Mouse (Mus musculus): ENCODE data around the gene Poln. TPM values are rescaled to one million over a fixed set of nuclear protein-coding genes. Genes with fewer than 3 reads are reported as not detected.
A peak's percentile ranks its signal among the peaks of the same experiment; 100 is the strongest.

Gene Poln
- polyA plus RNA-seq, 2 experiments = 1.3 to 1.7 TPM

- DNase-seq (ENCODE audit: low spot score) = peak; percentile 99
- Histone ChIP-seq H3K36me3 (ENCODE audit: control insufficient read depth, insufficient read depth, low read length) (peaks cover 28% of the 10 kb centered on the region), H3K4me1 (ENCODE audit: control insufficient read depth, insufficient read depth, low read length) (peaks cover 29% of the 10 kb centered on the region), H3K9ac (ENCODE audit: low read depth, low read length, severe bottlenecking) (peak within 1 kb of the TSS; percentile 83), H3K27me3 (ENCODE audit: control insufficient read depth, insufficient read depth, low read length) (no peaks in the 10 kb centered on the region), H3K4me2 (replicated peaks; ENCODE audit: low read depth, low read length, severe bottlenecking) (peak within 1 kb of the TSS; percentile 68), H3K9me3 (ENCODE audit: control insufficient read depth, low read length) (no peaks in the 10 kb centered on the region), H3K27ac (replicated peaks; ENCODE audit: low read depth, low read length) (peak within 1 kb of the TSS; percentile 92), H3K4me3 (replicated peaks; ENCODE audit: low read length) (peak within 1 kb of the TSS; percentile 96)
- TF ChIP-seq POLR2A (IDR thresholded peaks at IDR 0.05; ENCODE audit: borderline replicate concordance, extremely low read depth, insufficient read depth, insufficient read length) = peak; percentile 86; the same call in 1 of the 2 replicates
- peak; percentile 98 for ATAC-seq (ENCODE audit: low FRiP score, low read depth)
- under 1% methylated on average over 59 of the region's 60 CpGs for WGBS
Observed at GRCm38 (mm10) chr5:34187601-34188316, 18.5 kb upstream of the Poln start, which contains the start of gene Mxd4. Mxd4 (minus strand) TSS chr5:34187720.

DNA sequence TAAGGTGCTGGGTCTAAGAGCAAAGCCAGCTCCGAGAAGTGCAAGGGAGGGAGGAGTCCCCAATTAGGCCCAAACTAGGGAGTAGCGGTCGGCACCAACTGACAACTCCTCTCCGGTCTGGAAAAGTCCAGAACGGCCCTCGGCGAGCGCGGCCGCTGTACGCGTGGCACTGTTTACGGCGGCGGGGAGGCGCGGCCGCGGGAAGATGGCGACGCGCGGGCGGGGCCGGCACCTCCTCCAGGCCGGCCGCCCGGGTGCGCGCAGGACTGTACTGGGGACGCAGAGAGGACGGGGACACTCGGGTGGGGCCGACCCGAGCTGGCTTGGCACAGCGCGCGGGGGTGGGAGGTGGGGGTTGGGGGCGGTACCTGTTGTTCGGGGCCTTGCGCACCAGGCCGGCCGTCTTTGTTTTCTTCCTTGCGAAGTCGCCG, 17.7 kb upstream of the Poln start:
- ATAC-seq (ENCODE audit: low FRiP score, low read depth) = no peak
- H3K27ac ChIP-seq (replicated peaks; ENCODE audit: low read depth, low read length) = peak overlapping the region; percentile 92
- H3K36me3 ChIP-seq (ENCODE audit: control insufficient read depth, insufficient read depth, low read length) = peaks cover 35% of the 10 kb centered on the region
- H3K4me3 ChIP-seq (replicated peaks; ENCODE audit: low read length) = peak overlapping the region; percentile 96
- WGBS = 1% methylated on average over 35 of the region's 46 CpGs
- no peaks in the 10 kb centered on the region for H3K27me3 ChIP-seq (ENCODE audit: control insufficient read depth, insufficient read depth, low read length)
- no peaks in the 10 kb centered on the region for H3K9me3 ChIP-seq (ENCODE audit: control insufficient read depth, low read length)
- no peak for TF ChIP-seq POLR2A (IDR thresholded peaks at IDR 0.05; ENCODE audit: borderline replicate concordance, extremely low read depth, insufficient read depth, insufficient read length)
- DNase-seq (ENCODE audit: low spot score) = peak; percentile 19
- peak overlapping the region; percentile 68 for H3K4me2 ChIP-seq (replicated peaks; ENCODE audit: low read depth, low read length, severe bottlenecking)
- H3K9ac ChIP-seq (ENCODE audit: low read depth, low read length, severe bottlenecking) = peak overlapping the region; percentile 83
- H3K4me1 ChIP-seq (ENCODE audit: control insufficient read depth, insufficient read depth, low read length) = peaks cover 29% of the 10 kb centered on the region

GRCm38 (mm10) chr5:34186391-34186790, 17.1 kb upstream of the Poln start:
- peak overlapping the region; percentile 96 for H3K4me3 ChIP-seq (replicated peaks; ENCODE audit: low read length)
- H3K4me1 ChIP-seq (ENCODE audit: control insufficient read depth, insufficient read depth, low read length) = peaks cover 29% of the 10 kb centered on the region
- DNase-seq (ENCODE audit: low spot score) (no peak), ATAC-seq (ENCODE audit: low FRiP score, low read depth) (no peak)
- peaks cover 39% of the 10 kb centered on the region for H3K36me3 ChIP-seq (ENCODE audit: control insufficient read depth, insufficient read depth, low read length)
- peak overlapping the region; percentile 92; the same call in 1 of the 2 replicates for H3K27ac ChIP-seq (replicated peaks; ENCODE audit: low read depth, low read length)
- peak overlapping the region; percentile 83 for H3K9ac ChIP-seq (ENCODE audit: low read depth, low read length, severe bottlenecking)
- WGBS = 55% methylated on average over 2 of the region's 2 CpGs
- H3K27me3 ChIP-seq (ENCODE audit: control insufficient read depth, insufficient read depth, low read length) = no peaks in the 10 kb centered on the region
- peak overlapping the region; percentile 68 for H3K4me2 ChIP-seq (replicated peaks; ENCODE audit: low read depth, low read length, severe bottlenecking)
- TF ChIP-seq POLR2A (IDR thresholded peaks at IDR 0.05; ENCODE audit: borderline replicate concordance, extremely low read depth, insufficient read depth, insufficient read length) = no peak
- H3K9me3 ChIP-seq (ENCODE audit: control insufficient read depth, low read length) = no peaks in the 10 kb centered on the region

- Histone ChIP-seq H3K4me1 (ENCODE audit: control insufficient read depth, insufficient read depth, low read length) (peaks cover 29% of the 10 kb centered on the region), H3K9me3 (ENCODE audit: control insufficient read depth, low read length) (no peaks in the 10 kb centered on the region), H3K36me3 (ENCODE audit: control insufficient read depth, insufficient read depth, low read length) (peaks cover 45% of the 10 kb centered on the region), H3K9ac (ENCODE audit: low read depth, low read length, severe bottlenecking) (peak overlapping the region; percentile 83), H3K4me3 (replicated peaks; ENCODE audit: low read length) (peak overlapping the region; percentile 96), H3K27me3 (ENCODE audit: control insufficient read depth, insufficient read depth, low read length) (no peaks in the 10 kb centered on the region), H3K27ac (replicated peaks; ENCODE audit: low read depth, low read length) (no peak overlapping the region), H3K4me2 (replicated peaks; ENCODE audit: low read depth, low read length, severe bottlenecking) (peak overlapping the region; percentile 68)
- ATAC-seq (ENCODE audit: low FRiP score, low read depth) = no peak
- no peak for DNase-seq (ENCODE audit: low spot score)
- TF ChIP-seq POLR2A (IDR thresholded peaks at IDR 0.05; ENCODE audit: borderline replicate concordance, extremely low read depth, insufficient read depth, insufficient read length) = no peak
Observed at GRCm38 (mm10) chr5:34185791-34186190, 16.5 kb upstream of the Poln start.

GRCm38 (mm10) chr5:34185051-34185580, 15.9 kb upstream of the Poln start:
- Histone ChIP-seq H3K4me1 (ENCODE audit: control insufficient read depth, insufficient read depth, low read length) (peaks cover 29% of the 10 kb centered on the region), H3K9ac (ENCODE audit: low read depth, low read length, severe bottlenecking) (no peak overlapping the region), H3K27me3 (ENCODE audit: control insufficient read depth, insufficient read depth, low read length) (no peaks in the 10 kb centered on the region), H3K27ac (replicated peaks; ENCODE audit: low read depth, low read length) (no peak overlapping the region), H3K36me3 (ENCODE audit: control insufficient read depth, insufficient read depth, low read length) (peaks cover 49% of the 10 kb centered on the region), H3K9me3 (ENCODE audit: control insufficient read depth, low read length) (no peaks in the 10 kb centered on the region), H3K4me3 (replicated peaks; ENCODE audit: low read length) (no peak overlapping the region), H3K4me2 (replicated peaks; ENCODE audit: low read depth, low read length, severe bottlenecking) (peak overlapping the region; percentile 68; the same call in 1 of the 2 replicates)
- ATAC-seq (ENCODE audit: low FRiP score, low read depth) (no peak), DNase-seq (ENCODE audit: low spot score) (no peak)
- 85% methylated on average over 1 of the region's 1 CpGs for WGBS
- no peak for TF ChIP-seq POLR2A (IDR thresholded peaks at IDR 0.05; ENCODE audit: borderline replicate concordance, extremely low read depth, insufficient read depth, insufficient read length)
